Mouse (Mus musculus) adipocyte (in vitro differentiated cells): Measurements from ENCODE around the gene Hjurp.
"Not testable (repeated sequence)": the region's sequence is repeated elsewhere in the genome, so short reads cannot be mapped to it uniquely, and the experiment has no call there.

Experiments used
- DNase-seq: peaks from one replicate; pipeline ENCODE4 v3.0.0-alpha.2; 2016; ENCODE audit warnings: low spot score

Gene Hjurp

DNA sequence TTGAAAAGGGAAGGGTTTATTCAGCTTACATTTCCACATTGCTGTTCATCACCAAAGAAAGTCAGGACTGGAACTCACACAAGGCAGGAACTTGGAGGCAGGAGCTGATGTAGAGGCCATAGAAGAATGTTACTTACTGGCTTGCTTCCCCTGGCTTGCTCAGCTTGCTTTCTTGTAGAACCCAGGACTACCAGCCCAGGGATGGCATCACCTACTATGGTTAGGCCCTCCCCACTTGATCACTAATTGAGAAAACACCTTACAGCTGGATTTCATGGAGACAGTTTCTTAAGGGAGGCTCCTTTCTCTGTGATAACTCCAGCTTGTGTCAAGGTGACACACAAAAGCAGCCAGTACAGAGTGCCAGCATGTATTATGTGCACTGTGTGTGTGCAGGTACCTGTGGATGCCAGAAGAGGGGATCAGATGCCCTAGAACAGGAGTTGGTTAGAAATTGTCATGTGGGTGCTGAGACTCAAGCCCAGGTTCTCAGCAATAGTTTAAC lies 54.4 kb downstream of the Hjurp start:
- DNase-seq: not testable (repeated sequence)

DNA sequence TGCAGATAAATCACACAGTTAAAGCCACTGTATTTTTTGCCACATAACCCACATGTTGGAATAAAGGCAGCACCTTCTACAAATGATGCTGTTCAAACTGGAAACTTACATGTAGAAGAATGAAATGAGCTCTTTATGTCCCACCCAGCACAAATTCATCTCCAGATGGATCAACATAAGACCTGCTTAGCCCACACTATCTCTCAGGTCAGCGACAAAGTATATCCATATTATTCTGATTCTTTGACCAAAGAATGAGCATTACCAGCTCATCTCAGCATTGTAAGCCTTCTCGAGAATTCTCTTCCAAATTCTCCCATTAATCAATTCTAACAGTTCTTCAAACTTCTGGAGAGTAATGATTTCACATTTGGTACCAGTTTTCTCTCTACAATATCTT lies 55.2 kb downstream of the Hjurp start:
- no peak for DNase-seq

DNA sequence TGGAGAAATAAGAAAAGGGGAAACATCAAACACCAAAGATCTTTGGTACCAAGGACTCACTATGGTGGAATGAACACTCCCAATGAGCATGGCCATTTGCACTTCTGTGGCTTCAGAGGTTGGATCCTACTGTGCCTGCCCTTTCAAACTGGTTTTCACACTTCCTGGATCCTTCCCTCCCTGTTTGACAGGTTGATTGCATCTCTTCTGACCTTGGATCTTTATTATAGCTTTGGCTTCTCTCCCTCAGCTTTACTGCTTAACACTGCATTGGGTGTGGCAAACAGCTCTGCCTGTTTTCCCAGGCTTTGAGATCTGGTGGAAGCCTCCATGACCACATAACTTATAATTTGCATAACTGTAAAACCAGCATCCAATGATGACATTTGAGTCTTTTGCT lies 57.1 kb downstream of the Hjurp start:
- no peak for DNase-seq

DNA sequence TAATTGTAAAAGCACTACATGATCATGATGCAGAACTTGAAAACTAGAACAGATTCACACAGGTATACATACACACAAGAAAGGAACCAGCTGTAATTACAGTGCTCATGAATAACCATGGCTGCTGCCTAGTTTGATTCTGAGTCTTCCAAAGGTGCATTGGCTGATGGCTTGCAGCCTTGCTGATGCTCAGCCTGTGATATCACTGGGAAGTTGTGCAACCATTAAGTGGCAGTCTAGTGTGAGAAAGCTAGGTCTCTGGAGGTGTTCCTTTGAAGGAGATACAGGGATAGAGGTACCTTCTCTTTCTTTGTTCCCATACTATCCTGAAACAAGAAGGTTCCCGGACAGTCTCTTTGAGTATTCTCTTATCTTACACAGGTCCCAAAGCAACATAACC lies 58.4 kb downstream of the Hjurp start:
- no peak for DNase-seq

DNA sequence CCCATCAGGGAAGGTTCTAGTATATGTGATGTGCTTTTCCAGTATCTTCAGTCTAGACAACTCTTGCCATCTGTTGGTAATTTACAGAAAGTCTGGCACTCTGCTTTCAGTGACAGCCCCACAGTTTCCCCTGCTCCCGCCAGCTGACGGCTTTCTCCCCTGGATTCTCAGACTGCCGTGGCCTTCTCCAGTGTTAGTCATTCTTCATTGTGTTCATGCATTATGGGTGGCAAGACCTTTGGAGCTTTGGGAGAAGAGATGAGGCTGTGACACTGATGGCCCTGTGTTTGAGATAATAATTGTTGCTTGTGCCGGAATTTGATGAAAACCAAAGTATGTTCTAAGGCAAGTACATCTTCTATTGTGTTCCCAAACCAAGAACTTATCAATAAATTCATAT lies 58.8 kb downstream of the Hjurp start:
- DNase-seq: no peak

DNA sequence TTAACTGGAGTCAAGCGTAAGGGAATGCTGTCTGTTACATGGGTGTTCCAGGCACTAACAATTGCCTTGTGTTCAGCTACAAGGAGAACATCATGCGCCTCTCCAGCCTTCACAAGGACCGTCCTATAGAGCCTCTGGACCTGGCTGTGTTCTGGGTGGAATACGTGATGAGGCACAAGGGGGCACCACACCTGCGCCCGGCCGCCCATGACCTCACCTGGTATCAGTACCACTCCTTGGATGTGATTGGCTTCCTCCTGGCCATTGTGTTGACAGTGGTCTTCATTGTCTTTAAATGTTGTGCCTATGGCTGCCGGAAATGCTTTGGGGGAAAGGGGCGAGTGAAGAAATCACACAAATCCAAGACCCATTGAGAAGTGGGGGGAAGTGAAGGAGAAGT lies 59.4 kb downstream of the Hjurp start:
- DNase-seq: no peak

DNA sequence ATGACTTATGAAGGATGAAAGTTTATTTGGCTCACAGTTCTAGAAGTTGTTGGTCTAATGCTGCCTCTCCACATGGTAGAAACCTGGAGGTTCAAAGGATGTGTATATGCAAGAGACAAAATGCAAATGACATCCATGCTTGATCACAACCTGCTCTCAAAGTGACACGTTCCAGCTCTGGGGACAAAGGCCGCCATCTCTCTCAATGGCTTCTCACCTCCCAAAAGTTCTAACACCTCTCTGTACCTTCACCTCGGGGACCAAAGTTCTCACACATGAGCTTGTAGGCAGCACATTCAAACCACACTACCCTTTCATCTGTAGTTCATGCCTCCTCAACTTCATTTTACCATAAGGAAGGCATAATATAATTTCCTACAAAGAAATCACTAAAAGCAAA lies 59.9 kb downstream of the Hjurp start:
- no peak for DNase-seq

DNA sequence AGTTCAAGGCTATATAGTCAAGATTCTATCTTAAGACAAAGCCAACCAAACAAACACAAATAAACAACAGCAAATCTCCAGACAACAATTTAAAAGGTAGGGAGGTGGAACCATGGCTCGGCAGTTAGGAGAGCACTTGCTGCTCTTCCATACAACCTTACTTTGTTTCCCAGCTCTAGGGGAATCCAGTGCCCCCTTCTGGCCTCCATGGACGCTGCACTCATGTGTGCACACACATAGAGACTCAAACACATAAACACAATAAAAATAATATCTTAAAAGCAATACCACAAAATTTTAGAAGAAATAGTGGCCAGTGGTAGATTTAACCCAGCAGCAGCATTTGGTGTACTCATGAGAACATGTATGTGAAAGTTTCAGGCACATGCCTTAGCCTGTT lies 60.3 kb downstream of the Hjurp start:
- DNase-seq: no peak

DNA sequence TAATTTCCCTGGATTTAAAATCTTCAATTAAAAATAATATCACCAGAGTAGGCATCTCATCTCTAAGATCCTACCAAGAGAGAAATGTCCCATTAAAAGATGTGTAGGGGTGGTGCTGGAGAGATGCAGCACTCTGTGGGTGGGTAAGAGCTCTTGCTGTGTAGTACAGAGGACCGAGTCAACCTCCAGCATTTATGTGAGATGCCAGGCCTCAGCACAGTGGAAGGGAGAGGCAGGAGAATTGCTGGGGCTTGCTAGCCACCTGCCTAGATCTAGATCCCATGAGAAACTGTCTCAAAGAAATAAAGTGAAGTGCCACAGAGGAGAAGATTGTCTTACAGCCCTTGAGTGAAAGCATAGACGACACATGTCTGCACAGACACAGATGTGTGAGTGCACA lies 60.9 kb downstream of the Hjurp start:
- DNase-seq: no peak

DNA sequence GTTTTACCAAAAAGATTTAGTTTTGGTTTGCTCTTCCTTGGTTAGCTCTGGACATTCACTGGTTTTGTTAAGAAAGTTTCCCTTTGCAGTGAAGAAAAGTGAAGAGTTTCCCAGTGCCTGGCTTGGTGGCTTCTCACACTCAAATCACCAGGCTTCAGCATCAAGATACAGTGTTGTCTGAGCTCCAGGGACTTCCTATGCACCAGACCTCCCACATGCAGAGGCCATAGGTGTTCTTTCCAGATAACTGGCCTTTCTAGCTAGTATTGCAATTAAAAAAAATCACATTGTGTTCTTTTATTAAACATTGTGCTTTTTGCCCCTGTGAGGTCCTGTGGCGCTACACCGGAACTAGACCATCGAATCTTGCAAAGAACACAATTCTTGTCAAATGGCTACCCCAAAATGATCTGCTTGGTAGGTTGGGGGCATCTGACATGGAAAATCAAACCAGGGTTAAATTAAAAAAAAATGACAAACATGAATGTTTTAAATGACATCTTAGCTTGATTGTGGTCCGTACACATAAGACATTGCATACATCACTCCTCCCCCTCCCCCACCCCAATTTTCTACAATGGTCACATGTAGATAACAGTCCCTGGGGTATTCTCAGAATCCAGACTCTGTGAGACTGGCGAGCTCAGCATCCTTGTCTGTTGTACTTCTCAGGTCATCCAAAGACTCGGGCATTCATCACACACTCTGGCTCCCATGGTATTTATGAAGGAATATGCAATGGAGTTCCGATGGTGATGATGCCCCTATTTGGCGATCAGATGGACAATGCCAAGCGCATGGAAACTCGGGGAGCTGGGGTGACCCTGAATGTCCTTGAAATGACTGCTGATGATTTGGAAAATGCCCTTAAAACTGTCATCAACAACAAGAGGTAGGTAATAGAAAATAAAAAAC lies 61.7 kb downstream of the Hjurp start:
- DNase-seq: no peak

DNA sequence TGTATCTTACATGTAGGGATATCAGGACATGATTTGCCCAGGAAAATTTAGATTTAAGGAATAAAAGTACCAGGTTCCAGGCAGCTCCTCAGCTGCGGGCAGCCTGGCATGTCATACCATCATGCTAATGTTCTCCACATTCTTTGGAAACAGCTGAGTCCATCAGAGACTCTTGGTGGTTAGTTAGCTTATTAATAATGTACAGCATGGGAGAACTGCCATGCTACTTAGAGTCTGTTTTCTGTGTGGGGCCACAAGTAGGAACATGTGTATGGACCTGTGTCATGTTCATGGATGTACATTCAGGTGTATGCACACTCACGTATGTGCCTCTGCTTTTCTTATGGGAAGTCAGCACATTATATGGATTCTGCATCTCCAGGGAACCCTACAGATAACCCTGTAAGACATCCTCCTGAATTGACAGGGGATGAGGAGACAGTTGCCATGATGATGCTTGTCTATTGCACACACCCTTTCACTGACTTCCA lies 62.9 kb downstream of the Hjurp start:
- peak; percentile 9 for DNase-seq

DNA sequence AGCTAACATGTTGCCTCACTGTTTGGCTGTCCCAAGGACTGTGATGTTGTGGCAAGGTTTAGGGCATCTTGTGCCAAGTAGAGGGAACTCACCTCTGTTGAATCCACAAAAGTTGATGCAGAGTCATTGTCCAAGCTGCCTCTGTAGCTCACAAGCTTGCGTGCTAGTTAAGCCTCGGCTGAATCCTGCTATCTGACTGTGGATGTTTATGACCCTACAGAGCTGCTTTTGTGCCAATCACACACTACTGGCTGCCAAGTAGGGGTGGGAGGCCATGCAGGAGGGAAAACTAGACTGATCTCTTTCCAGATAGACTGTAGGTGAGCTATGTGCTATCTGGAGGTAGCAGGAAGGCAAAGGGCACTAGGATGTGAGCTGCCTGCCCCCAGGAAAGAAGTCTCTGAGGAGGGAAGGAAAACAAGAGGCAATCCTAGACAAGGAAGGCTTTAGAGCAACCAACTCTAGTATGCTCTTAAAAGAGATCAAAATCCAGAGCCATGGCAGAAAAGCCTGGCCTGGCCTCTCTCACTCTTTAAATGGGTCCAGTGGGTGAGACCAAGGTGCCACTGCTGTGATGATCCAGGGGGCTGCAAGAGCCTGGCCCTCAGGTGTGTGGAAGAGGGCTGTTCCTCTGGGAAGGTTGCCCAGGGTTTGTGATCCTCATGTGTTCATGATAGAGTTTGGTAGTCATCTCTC lies 63.5 kb downstream of the Hjurp start:
- DNase-seq: peak; percentile 51

DNA sequence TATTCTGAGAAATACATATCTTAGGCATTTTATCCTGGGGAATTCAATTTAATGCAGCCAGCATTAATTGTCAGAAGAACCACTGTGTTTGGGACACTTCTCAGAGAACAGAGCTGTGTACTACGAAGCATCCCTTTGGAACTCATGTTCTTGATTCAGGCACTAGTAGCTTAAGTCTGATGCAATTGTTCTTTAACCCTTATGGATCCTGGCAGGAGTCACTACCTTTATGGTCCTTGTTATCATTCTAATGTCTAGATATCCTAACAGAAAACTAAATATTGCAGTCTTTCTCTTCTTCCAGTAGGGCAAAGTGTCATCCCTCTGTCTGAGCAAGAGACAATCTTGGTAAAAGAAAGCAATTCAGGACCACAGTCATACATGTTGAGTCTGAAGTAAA lies 64.4 kb downstream of the Hjurp start:
- DNase-seq: peak; percentile 19
